Mouse (Mus musculus) embryonic fibroblast, embryonic 13.5 days (primary cell): ENCODE results near the gene Olfr867.

Experiments
- CTCF ChIP-seq: IDR thresholded peaks from 2 replicates; pipeline ENCODE4 v1.5.1; 2011; ENCODE audit warnings: mild to moderate bottlenecking, control low read depth, low read length, moderate library complexity, borderline replicate concordance; ENCODE audit not compliant: insufficient read depth
- POLR2A ChIP-seq: IDR thresholded peaks from 2 replicates; pipeline ENCODE4 v1.6.1; 2011; ENCODE audit warnings: low read depth, mild to moderate bottlenecking, control low read depth, low read length, moderate library complexity

DNA sequence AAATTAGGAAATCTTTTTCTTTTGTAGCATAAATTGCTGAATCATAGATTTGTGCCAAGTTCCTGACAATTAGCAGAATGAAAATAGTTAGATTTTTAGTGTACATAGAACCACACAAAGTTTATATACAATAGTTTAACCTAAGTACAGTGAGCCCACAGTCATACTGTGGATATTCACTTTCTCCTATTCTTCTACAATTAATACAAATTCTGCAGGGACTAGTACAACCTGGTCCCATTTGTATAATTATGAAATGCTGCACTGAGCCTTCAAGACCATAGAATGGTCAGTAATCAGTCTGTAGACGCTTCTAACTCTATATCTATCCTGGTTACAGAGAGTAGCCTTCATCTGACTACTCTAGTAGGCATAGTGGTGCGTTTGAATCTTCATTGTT lies 41.0 kb upstream of the Olfr867 start, which contains the start of gene Olfr868:
- TF ChIP-seq CTCF, result no peak
- TF ChIP-seq POLR2A, result no peak
